Mouse (Mus musculus): ENCODE data around the gene Mtus2.
"Not testable (repeated sequence)": the region's sequence is repeated elsewhere in the genome, so short reads cannot be mapped to it uniquely, and the experiment has no call there.

Mtus2 gene

DNA sequence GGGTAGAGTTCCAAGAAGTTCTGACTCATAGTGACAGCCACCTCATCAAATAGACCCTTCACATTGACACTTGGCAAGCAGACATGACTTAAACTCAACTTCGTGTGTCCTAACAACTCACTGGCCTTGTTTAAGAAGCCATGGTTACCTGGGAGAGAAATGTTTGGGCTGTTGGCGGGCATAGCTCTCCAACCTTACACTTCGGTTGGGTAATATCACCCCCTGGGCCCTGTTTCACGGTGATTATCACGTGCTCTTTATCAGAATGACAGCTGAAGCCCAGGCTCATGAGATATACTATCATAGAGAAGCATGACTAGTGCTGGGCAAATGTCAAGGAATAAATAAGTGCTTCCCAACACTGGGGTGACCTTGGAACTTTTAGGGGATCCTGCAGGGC lies 323.2 kb downstream of the Mtus2 start:
- no peak for DNase-seq (ENCODE audit: inconsistent ontology term)

DNA sequence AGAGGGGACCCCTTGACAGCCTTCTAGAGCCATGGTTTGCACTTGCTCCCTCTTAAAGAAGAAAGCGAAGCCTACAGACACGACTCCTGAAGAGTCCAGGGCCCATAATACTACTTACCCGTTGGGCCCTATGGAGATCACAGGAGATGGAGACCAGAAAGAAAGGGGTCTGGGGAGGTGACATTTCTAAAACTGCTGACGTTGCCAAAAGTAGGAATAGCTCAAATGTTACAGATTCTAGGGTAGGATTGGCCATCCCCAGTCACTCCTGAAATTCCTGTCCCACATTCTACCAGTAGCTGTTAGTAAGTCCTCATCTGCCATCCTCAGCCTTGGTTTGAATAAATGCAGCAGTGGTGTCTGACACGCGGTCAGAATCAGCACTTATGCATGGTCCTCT lies 325.0 kb downstream of the Mtus2 start:
- DNase-seq (ENCODE audit: inconsistent ontology term), result no peak

DNA sequence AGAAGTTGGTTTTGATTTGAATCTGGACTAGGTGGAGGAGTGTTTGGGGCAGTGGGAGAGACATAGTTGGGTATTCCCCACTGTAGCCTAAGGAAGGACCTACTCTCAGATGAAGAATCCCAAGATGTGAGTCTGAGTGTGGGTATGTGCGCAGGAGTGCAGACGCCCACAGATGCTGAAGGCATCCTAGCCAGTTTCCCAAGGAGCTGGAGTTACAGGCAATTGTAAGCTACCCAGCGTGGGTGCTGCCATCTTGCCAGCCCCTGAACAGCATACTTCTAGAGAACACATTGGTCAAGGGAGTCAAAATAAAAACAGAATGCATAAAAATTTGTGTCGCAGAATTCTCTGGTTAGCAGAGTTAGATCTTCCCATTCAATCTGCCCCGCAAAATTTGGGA lies 325.5 kb downstream of the Mtus2 start:
- no peak for DNase-seq (ENCODE audit: inconsistent ontology term)

DNA sequence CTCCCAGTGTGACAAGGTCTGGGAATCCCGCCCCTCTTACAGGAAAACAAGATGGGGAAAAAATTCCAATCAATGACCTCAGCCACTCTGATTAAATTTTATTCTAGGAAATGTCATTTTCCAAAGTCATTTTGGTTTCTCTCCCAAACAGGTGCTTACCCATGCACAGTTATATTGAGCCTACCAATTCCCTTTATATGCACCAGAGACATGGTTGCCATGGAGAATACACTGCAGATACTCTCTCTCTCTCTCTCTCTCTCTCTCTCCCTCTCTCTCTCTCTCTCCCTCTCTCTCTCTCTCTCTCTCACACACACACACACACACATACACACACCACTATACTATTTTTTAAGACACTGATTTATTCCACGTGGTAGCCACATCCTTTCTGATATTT lies 326.1 kb downstream of the Mtus2 start:
- DNase-seq (ENCODE audit: inconsistent ontology term), result no peak

DNA sequence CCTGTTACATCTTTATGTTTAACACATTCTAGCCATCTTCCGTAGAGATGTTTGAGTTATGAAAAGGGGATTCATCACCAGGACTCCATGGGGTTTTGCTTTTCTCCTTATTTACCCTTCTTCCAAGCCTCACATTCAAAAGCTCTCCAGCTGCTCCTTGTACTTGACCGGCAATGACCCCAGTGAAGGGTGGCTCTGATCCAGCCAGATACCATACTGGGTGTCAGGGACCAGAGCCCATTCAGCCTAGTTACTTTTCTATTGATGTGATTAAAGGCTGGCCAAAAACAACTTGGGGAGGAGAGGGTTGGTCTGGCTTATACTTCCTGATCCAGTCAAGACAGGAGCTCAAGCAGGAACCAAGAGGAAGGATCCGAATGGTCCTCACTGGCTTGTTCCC lies 326.5 kb downstream of the Mtus2 start:
- DNase-seq (ENCODE audit: inconsistent ontology term), result no peak

DNA sequence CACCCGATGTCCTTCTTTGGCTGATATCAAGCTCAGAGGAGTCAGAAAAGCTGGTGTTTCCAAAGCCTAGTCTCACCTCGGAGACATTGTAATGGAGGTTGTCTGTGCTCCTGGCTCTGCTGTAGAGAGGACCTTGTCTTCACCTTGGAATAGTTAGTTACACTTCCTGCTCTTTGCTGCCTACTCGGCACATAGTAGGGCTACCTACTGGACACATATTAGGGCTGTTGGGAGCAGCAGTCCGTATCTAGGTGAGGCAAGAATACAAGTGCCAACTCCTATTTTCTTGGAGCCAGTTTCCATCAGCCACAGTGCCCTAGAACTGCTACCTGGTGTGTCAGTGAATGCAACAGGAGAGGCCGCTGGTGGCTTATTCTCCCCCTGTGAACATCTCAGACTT lies 330.4 kb downstream of the Mtus2 start:
- DNase-seq (ENCODE audit: inconsistent ontology term), result no peak

DNA sequence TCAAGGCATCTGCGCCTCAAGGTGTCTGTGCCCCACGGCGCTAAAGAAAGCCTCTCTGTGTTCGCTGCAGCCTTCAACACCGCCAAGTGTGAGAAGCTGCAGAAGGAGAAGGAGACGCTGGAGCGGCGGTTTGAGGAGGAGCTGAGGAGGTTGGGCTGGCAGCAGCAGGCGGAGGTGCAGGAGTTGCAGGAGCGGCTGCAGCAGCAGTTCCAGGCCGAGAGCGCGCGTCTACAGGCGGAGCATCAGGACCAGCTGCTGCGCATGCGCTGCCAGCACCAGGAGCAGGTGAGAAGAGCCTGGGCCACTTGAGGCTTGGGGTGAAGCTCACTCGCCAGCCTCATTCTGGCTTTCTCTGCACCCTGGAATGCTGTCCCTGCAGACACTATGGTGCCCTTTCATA lies 331.7 kb downstream of the Mtus2 start:
- no peak for DNase-seq (ENCODE audit: inconsistent ontology term)

DNA sequence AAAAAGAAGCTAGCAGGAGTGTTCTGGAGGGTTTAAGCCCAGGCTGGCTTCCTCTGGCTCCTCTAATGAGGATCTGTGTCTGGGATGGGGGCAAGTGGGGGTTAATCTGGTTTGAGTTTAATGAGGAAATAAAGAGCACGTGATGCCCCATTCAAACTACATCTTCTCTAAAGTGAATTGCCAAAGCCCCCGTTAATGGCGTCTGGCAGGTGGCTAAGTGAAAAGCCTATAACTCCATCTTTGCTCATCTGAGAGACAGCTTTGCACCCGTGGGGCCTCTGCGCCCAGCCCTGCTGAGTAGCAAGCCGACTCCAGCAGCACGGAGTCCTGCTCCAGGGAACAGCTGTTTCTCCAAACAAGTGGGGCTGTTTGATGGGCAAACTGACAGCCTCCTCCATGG lies 332.8 kb downstream of the Mtus2 start:
- DNase-seq (ENCODE audit: inconsistent ontology term), result no peak

DNA sequence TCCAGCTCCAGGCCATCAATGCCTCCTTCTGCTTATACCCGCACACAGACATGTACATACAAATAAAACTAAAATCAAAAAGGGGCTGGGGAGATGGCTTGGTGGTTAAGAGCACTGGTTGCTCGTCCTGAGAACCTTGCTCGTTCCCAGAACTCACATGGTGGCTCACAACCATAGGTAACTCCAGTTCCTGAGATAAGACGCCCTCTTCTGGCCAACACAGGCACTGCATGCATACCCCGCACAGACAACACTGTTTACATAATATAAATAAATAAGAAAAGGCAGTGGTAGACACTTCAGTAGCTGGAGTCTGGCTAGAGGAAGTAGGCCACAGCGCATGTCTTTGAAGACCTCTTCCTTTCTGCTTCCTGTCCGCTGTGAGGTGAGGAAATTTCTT lies 335.7 kb downstream of the Mtus2 start:
- DNase-seq (ENCODE audit: inconsistent ontology term), result no peak

DNA sequence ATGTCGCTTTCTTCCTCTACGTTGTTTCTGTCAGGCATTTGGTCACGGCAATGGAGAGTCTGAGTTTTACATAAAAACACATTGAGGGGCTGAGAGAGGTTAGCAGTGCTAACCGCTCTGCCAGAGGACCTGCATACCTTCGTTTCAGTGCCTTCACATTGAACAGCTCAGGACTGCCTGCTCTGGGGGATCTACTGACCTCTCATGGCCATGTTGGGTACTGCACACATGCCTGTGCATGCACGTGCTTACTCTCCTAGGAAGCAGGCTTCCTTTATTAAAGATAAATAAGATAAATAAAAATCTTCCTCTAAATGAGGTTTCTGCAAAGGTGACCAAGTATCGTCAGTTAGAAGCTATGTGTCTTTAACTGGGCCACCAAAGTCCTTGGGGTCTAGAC lies 336.2 kb downstream of the Mtus2 start:
- no peak for DNase-seq (ENCODE audit: inconsistent ontology term)

DNA sequence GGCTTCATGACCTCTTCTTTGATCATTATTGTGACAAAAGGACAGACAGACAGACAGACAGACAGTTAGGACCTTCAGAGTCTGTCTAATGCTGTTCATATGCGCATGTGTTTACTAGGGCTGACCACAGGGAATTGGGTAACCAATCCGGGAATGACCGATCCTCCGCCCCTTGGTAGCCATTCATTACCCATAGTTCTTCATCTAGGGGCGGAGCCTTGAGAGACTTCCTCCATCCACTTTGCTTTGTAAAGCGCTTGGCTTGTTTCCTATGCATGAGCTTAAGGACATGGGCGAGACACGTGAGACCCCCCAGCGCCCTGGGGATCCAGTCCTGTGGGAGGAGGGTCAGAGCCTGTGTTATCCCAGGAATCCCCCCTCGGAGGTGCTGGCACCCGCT lies 345.8 kb downstream of the Mtus2 start:
- no peak for DNase-seq (ENCODE audit: inconsistent ontology term)

DNA sequence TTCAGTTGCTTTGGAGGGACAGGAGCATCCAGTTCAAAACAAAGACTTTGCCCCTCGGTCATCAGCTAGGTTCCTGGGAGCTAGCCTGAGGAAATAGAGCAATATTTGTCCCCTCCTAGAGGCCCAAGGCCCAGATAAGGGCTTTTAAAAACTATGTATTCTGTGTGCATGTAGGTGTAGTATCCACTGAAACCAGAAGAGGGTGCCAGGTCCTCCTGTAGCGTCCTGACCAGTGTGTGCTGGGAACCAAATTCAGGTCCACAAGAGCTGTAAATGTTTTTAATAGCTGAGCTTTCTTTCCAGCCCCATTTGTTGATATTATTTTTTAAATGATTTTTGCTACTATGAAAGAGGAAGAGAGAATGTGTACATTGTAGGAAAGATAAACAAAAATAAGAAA lies 347.0 kb downstream of the Mtus2 start:
- no peak for DNase-seq (ENCODE audit: inconsistent ontology term)

DNA sequence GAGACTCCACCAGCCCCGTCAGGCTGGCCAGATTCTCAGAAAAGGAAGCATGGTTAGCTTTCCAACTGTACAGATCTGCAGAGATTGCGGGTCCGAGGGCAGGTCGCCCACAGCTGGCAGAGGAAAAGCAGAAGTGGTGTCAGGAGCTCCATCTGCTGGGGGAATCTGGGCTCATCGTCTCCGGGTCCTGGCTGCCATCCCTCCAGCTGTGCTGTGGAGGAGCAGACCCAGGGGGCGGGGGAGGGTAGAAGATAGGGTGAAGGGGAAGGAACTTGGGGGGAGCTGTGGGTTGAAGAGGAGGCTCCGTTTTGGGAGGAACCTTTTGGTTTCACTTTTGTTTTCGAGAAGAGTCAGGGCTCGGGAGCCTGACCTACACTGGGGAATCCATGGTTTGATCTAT lies 353.7 kb downstream of the Mtus2 start:
- DNase-seq (ENCODE audit: inconsistent ontology term), result no peak

DNA sequence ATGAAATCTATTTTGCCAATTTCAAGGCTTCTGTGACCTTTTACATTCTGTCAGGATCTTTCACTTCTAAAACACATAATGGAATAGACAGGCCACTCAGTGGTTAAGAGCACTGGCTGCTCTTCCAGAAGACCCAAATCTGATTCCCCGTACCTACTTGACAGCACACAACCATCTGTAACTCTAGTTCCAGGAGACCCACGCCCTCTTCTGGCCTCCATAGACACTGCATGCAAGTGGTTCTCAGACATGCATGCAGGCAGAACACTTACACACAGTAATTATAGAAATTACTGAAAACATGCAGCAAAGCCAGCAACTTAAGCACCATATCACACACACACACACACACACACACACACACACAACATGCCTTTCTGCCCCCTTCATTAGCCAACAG lies 355.3 kb downstream of the Mtus2 start:
- no peak for DNase-seq (ENCODE audit: inconsistent ontology term)

DNA sequence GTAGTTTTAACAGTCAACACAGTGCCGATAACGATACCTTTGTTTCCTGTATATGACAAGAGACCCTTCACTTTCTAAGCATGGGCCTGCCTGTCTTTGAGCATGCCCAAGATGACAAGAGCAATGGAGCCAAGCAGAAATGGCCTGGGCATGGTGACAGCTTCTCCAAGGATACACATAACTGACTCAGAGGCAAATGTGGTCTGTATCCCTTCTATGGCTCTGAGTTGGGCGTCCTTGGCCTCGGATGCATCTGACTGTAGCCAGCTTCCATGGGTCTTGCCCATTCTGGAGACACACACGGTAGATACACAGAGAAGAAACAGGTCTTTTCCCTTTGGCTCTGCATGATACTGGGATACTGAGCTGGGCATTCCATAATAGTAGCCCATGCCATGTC lies 357.8 kb downstream of the Mtus2 start:
- no peak for DNase-seq (ENCODE audit: inconsistent ontology term)

DNA sequence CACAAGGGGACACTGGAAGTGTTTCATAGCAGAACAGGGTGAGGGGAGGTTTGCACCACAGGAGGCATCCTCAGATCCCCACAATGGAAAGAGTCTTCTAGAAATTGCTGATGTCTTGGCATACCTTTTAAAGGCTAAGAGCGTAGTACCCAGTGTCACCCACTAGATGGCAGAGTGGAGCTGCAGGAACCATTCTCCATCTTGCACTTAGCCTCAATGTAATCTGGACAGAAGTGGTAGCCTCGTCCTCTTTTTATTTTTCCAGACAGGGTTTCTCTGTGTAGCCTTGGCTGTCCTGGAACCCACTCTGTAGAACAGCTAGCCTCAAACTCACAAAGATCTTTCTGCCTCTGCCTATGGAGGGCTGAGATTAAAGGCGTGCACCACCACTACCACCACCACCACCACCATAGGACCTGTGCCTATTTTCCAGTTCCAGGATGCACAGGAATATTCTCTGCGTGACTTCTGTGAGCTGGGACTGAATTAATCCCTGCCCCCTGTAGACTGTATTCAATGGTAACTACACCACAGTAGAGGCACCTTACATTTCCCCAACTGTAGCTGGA lies 368.3 kb downstream of the Mtus2 start:
- peak; percentile 49 for DNase-seq (ENCODE audit: inconsistent ontology term)

DNA sequence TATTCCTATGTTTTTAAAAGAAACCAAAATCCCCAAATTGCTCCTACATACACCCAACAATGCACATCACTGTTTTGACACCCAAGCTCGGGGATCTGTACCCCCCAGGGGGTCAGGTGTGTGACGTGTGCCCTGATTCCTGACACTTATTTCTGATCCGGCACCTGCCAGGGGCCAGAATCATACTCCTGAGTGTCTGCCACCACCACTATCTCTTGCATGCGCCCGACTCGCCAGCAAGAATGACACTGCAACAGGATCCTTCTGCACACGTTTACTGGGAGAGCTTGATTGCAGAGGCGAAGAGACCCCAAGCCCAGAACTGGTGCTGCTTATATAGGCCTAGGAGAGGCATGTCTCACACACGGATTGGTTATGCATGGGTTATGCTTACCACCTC lies 369.2 kb downstream of the Mtus2 start:
- DNase-seq (ENCODE audit: inconsistent ontology term), result not testable (repeated sequence)

DNA sequence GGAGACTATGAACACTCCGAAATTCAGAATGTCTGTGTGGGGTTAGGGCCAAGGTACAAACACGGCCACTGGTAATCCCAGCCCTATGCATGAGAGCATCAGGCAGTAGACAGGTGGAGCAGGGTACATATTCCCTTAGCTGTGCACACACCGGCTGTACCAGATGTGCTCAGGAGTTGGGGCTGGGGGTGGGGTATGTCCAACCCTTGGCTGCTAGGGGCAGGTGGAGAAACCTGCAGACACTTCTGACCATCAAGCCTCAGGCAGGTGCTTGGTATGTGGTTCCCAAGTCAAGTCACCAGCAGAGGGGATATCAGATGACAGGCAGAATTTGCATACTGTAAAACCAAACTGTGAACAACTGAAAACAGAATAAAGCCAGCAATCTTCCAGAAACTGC lies 371.9 kb downstream of the Mtus2 start:
- no peak for DNase-seq (ENCODE audit: inconsistent ontology term)

DNA sequence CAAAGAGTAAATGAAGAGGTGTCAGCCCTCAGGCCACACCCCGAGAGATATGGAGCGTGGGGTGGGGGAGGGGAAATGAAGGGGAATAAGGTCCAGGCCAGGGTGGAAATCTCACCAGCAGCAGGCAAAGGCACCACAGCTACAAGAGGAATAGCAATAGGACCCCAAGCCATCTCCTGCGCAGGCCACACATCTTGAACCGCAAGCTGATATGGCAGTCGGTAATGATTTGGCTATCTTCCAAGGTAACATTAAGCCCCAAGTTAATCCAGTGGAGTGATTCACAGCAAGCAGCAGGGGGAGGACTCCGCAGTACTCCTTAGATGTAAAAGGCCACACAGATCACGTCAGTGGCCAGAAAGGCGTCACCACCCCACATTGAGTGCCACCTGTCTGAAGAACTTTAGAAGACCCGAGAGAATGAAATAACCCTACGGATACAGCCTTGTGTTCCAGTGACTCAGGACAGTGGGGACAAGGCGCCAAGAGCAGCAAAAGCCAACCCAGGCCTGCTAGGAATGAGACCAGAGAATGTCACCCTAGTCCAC lies 374.2 kb downstream of the Mtus2 start:
- DNase-seq (ENCODE audit: inconsistent ontology term), result no peak

DNA sequence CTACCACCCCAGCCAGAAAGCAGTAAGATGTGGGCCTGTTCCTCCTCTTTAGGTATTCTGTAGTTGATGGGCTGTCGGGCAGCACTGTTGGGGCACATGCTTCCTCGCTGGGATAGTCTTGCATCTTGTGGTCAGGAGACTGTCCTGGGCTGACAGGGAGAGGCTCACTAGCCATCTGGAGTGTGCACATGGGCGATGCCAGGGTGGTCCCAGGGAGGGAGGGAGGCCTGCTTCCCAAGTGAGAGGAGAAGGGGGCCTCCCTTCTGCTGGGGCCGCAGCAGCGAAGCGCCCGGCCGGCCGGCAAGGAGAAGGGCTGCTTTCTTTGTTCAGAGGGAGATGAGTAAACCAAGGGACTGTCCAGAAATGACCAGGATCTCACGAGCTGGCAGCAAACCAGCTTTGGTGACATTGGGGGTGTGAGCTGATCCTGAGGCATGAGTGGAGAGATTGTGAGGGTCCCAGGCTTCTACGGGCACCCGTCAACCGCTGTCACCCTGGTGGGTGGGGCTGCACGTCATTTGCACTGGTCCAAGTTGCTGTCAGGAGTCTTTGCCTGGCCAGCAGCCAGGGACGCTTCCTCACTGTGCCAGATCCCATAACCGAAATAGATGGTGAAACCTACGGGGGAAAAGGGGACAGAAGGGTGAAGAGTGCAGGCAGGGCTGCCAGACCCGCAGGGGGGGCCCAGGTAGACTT lies 375.0 kb downstream of the Mtus2 start:
- DNase-seq (ENCODE audit: inconsistent ontology term), result no peak

DNA sequence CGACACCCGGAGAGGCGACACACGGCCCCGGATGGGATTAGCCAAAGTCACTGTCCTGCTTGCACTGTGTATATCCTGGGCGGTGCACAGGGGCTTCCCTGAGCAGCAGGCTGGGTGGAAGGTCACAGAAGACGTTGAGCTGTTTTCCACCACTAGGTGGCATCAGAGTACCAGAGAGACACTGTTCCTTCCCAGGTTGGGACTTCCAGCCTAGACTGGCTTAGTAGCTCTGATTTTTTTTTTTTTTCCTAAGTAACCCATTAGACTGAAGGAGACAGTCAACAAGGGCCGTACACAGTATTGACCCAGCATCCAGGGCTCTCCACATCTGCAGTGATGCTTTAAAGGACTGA lies 375.5 kb downstream of the Mtus2 start:
- peak; percentile 56 for DNase-seq (ENCODE audit: inconsistent ontology term)

DNA sequence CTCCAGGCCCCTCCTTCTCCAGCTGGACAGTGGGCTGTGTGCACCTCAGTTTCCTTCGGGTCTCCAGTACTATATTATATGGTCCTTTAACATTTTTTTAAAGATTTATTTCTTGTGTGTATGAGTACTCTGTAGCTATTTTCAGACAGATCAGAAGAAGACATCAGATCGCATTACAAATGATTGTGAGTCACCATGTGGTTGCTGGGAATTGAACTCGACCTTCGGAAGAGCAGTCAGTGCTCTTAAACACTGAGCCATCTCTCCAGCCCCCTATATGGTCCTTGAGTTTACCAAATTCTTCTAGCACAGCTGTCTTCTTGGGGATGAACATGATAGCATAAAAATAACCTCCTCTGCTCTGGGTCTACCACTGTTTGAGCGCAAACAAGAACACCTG lies 382.0 kb downstream of the Mtus2 start:
- DNase-seq (ENCODE audit: inconsistent ontology term), result no peak

DNA sequence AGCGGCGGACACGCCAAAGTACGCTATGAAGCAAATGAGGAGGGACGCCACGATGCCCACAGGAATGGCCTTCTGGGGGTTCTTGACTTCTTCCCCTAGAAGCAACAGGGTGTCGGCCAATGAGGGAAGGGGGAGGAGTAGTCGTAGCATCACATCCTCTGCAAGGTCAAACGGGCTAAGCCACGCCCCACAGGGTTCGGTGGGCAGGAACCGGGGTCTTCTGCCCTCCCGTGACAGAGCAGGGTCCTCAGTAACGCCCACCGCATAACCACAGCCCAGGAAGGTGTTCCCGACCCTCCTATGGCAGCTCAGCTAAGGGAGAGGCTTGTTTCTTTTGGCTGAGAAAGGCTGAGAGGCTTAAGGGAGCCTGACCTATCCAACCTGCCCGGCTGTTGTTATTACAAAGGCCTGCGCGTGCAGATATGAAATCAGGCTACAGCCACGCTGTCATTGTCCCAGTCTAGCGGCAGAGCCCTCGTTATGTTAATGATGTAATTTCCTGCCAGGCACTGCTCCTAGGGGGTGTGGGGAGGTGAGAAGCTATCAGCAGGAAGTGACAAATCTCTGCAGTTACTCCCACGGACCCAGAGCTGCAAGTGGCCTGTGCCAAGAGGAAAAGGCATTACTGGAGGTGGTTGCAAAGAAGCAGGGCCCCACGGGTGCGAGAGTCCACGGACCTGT lies 385.1 kb downstream of the Mtus2 start:
- peak; percentile 54 for DNase-seq (ENCODE audit: inconsistent ontology term)
